Mouse (Mus musculus) bone marrow macrophage, adult 2 months (primary cell): ENCODE results near the gene Rbms3.

ENCODE experiments used
- CTCF ChIP-seq: IDR thresholded peaks from 2 replicates; pipeline ENCODE4 v1.5.1; 2012; ENCODE audit warnings: low read depth, mild to moderate bottlenecking, low read length, moderate library complexity
- POLR2A ChIP-seq: IDR thresholded peaks from 2 replicates; pipeline ENCODE4 v1.6.1; 2012; ENCODE audit warnings: mild to moderate bottlenecking, low read depth, low read length, borderline replicate concordance

DNA sequence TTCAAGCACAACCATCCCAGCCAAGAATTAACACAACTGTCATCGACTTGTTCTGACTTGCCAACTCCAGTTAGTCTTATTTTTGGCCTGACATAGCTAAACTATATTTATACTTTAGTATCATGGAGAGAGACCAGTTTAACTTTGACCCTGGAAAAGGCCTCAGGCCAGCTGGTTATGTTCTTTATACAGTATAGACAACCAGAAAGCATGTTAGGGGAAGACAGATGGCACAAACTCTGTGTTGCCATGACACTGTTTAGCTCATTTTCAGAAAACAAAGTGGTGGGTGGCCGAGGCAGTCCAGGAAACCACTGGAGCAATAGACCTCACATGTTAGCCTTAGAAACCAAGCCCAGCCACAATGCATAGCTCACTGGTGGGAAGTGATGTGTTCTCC lies 953.3 kb downstream of the Rbms3 start:
- TF ChIP-seq CTCF (no peak), POLR2A (no peak)
